Mouse (Mus musculus): ENCODE data around the gene Prr30.
"Not testable (repeated sequence)": the region's sequence is repeated elsewhere in the genome, so short reads cannot be mapped to it uniquely, and the experiment has no call there.

Gene Prr30

DNA sequence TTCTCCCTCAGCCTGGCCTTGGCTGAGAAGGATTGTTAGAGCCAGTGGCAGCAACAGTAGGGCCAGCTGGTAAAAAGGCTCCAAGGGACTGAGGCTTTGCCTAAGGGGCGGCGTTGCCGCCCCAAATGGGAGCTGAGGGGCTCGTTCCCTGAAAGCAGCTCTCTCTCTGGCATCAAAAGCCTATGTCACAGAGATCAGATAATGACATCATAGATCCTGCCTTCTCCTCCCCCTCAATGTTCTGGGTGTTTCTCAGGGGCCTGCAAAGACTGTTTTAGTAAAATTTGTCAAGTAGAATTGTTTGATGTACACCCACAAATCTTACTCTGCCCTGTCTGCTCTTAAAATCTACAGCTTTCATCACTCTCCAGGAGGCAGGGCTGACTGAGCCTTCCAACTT is at the start of gene Prr30:
Prr30 (minus strand) TSS at position 101 of the 400 bp plus-strand sequence.
- DNase-seq (ENCODE audit: low spot score in 2 of 2): no peak

DNA sequence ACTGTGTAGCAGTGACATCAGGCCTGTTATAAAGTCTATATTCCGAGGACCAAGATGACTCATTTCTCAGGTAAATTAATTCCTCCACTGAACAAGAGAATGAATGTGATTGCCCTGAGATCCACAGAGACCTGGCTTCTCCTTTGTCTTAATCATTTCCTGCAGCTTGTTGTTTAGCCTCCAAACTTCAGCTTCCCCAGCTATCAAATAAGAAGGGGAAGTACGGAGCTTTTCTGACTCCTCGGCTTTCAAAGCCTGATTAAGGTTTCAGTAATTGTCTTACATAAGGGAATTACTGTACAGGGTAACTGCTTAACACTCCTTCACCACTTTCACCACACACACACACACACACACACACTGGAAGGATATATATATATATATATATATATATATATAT is 46.7 kb upstream of the Prr30 start:
- no peak for DNase-seq (ENCODE audit: low spot score in 2 of 2)

DNA sequence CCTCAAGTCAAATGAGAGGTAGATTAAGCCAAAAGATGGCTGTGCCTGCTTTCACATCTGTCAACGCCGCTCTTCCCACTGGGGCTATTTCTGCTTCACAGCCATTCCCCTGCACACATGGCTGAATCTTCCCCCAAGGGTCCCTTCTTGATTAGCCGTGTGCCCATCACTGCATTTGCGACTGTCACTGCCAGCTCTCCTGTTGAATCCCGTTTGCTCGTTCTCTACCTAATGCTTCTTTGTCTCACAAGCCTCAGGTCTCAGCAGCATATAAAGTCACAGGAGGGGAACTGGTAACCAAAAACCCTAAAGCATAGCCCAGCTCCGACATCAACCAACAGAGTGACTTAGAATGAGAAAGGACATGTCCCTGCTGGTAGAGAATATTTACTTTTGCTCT is 45.6 kb upstream of the Prr30 start:
- no peak for DNase-seq (ENCODE audit: low spot score in 2 of 2)

DNA sequence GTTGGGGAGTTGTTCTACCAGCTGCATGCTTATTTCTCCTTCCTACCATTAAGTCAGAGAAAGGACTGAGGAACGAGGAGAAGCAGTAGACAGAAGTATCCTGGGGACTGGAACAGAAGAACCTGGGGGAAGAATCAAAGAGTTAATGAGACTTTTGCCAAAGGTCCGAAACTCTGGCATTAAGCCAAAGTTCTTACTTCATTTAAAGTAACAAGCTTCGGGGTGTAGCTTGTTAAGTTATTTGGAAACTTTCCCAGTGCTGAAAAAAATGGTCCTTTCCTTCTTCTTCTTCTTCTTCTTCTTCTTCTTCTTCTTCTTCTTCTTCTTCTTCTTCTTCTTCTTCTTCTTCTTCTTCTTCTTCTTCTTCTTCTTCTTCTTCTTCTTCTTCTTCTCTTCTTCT is 44.3 kb upstream of the Prr30 start:
- not testable (repeated sequence) for DNase-seq (ENCODE audit: low spot score in 2 of 2)

DNA sequence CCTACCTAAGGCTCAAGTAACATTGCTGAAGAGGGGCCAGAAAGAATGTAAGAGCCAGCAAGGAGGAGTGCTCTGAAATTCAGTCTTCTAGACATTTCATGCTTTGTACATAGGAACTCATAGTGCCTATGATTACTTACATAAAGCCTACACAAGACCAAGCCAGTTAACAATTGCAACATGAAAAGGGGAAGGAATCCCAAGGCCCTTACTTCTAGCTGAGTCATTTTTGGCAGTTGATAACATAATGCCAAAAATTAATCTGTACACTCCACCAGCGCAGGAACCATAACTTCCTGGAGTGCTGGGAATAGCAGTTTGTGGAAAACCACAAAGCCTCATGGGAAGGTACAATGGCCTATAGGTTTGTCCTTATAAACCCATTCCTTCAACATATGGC is 37.8 kb upstream of the Prr30 start:
- no peak for DNase-seq (ENCODE audit: low spot score in 2 of 2)

DNA sequence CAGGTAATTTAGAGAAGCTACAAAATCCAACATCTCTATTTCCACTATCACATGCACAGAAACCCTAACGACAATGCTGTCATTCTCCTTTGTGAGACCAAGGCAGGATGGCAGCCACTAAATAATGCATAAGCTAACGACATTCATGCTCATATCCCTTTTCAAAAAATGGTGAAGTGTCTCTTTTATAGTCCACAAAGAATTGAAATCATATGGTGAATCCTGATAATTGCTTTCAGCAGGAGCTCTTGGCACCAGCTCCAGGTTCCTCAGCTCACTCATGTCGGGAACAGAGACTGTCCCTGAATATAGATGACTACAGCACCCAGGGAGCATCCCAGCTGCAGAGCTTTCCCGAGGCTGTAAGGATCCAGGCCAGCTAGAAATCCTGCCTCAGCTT is 28.9 kb upstream of the Prr30 start:
- no peak for DNase-seq (ENCODE audit: low spot score in 2 of 2)

DNA sequence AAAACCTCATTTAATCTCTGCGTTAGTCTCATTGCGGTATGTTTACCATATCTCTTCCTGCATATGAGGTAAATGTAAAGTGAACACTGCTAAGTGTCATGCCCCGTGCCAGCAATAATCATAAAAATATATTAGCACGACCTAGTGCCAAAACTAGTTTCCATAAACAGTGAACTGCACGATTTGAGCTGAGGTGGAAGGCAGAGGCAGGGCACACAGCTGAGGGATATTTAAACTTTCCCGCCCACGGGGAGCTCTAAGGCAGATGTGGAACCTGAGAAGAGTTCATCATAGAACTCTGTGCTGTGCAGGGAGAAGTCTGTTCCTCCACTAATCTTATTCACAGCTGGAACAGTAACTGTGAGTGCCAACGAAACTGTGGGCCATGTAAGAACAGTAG is 22.2 kb upstream of the Prr30 start:
- DNase-seq (ENCODE audit: low spot score in 2 of 2): no peak

DNA sequence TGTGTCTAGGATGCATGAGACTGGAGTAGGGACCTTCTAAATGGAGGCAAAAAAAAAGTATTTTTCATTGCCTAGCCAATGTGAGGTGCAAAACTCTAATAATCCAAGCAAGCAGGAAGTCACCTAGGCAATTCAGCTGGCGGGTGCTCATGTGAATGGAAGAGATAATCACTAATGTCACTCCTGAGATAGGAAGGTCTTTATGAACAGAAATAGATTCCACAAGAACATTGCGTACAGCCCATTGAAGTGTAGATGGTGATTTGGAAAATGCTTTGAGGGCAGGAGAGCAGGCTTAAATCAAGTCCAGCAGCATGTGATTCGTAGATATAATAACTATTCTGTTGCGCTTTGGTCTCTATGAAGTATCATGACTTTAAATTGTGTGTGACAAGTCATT is 27.9 kb downstream of the Prr30 start:
- DNase-seq (ENCODE audit: low spot score in 2 of 2): no peak

All from frontal cortex, postnatal 25 days (tissue).